Mouse (Mus musculus): ENCODE data around the gene Clec4b2. TPM values are rescaled to one million over a fixed set of nuclear protein-coding genes. Genes with fewer than 3 reads are reported as not detected.
"Not testable (repeated sequence)": the region's sequence is repeated elsewhere in the genome, so short reads cannot be mapped to it uniquely, and the experiment has no call there.

The Clec4b2 gene
- not detected for total RNA-seq (2021)
- long read RNA-seq = 0 reads

DNA sequence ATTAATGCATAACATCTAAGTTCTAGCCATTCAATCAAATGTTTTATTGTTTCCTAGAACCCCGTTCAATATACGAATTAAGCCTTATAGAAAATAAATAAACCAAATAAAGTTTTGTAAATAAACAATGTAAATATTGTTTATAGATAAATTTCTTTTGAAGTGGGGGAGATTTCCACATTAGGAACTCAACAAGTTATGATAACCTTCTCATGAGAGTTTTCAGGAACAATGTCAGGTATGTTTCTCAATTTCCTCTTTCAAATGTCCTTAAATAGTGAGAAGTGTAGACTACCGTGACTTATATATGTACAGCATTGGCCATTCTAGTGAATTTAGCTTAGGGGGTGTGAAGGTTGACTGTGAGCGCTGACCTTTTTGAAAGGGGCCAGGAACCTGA lies at the start of gene Clec4b2:
Gene Clec4b2 (plus strand): TSS at position 301 of the 400 bp plus-strand sequence.
- no peak for DNase-seq (ENCODE audit: low spot score in 2 of 2)

- no peak for DNase-seq (ENCODE audit: low spot score in 2 of 2)
These were observed 49.5 kb upstream of the Clec4b2 start for GRCm38 (mm10) chr6:123123195-123123594.

DNA sequence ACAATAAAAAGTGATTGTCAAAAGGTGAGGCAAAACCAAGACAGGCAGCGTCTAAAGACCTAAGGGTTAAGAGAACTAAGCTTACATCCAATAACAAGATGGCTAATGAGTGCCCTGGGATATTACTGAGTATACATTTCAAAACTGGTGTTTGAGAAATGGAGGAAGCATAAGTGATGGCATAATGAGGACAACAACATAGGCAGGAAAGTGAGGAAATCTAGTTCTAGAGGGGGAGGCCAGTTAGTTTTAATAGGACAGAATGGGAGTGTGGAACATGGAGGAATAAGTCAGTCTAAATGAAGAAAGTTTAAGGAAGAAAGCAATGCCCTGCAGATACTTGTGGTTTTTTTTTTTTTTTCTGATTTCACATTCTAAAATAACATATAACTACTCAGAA lies 45.5 kb upstream of the Clec4b2 start:
- no peak for DNase-seq (ENCODE audit: low spot score in 2 of 2)

GRCm38 (mm10) chr6:123137766-123138526 lies 34.7 kb upstream of the Clec4b2 start:
- not testable (repeated sequence) for DNase-seq (ENCODE audit: low spot score in 2 of 2)

- DNase-seq (ENCODE audit: low spot score in 2 of 2) = no peak
These were observed 2.6 kb upstream of the Clec4b2 start for GRCm38 (mm10) chr6:123170106-123170505.

GRCm38 (mm10) chr6:123171040-123171439 lies 1.7 kb upstream of the Clec4b2 start:
- no peak for DNase-seq (ENCODE audit: low spot score in 2 of 2)

DNA sequence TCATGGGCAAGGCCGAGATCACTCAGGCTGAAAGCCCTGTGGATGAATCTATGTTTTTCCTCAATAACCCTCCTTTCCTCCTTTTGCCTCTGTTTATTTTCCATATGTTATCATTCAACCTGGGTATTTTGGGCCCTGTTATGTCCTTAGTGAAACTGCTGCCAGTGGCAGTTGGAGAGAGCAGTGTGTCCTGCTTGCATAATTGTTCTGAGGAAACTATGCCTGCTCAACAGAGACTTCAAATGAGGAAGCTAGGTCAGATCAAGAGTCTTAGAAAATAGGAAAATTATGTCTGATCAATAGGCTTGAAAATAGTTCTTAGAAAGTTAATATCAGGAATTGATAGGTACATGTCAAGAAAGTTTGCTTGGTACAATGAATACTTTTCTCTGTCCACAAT lies 2.9 kb downstream of the Clec4b2 start:
- no peak for DNase-seq (ENCODE audit: low spot score in 2 of 2)

DNA sequence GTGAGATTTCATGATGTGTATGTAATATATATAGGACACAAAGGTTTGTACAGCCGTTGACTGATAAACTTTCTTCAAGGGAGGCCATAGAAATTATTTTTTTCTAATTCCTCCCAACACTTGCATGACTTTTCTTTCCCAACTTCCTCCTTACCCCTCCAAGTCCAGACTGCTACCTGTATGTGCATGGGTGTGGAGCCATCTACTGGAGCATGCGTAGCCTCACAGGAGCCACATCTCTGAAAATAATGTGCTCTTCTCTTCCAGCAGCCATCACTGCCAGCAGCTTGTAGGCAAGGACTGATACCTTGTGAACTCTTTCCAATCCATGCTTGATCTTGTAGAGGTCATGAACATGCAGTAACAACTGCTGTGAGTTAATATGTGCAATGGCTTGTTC lies 12.2 kb downstream of the Clec4b2 start:
- peak in 1 of 2 experiments; percentile 11 for DNase-seq (ENCODE audit: low spot score in 2 of 2)

- DNase-seq (ENCODE audit: low spot score in 2 of 2) = no peak
These were observed 34.7 kb downstream of the Clec4b2 start for GRCm38 (mm10) chr6:123207187-123208076.

DNA sequence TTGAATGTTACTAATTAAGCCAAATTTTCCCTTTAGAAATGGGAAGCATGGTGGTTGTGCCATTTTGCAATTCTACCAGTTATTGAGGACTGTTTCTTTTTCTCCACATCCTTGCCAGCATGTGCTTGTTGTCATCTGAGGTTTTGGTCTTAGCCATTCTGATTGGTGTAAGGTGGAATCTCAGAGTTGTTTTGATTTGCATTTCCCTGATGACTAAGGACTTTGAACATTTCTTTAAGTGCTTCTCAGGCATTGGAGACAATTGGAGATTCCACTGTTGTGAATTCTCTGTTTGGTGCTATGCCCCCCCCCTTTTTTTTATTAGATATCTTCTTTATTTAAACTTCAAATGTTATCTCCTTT lies 35.4 kb downstream of the Clec4b2 start:
- DNase-seq (ENCODE audit: low spot score in 2 of 2) = not testable (repeated sequence)

DNA sequence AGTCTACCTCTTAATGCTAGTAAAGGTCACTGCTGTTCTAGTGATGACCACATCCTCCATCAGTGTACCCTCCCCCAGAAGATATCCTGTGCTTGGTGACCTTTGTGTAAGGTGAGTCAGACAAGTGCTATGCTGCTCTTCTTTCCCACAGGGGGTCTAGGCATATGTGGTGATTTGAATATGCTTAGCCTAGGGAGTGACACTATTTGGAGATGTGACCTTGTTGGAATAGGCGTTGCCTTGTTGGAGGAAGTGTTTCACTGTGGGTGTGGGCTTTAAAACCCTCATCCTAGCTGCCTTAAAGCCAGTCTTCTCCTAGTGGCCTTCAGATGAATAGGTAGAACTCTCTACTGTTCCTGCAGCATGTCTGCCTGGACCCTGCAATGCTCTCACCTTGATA lies 39.0 kb downstream of the Clec4b2 start:
- no peak for DNase-seq (ENCODE audit: low spot score in 2 of 2)

- DNase-seq (ENCODE audit: low spot score in 2 of 2) = no peak
These were observed 55.0 kb downstream of the Clec4b2 start for GRCm38 (mm10) chr6:123227519-123228166.

DNA sequence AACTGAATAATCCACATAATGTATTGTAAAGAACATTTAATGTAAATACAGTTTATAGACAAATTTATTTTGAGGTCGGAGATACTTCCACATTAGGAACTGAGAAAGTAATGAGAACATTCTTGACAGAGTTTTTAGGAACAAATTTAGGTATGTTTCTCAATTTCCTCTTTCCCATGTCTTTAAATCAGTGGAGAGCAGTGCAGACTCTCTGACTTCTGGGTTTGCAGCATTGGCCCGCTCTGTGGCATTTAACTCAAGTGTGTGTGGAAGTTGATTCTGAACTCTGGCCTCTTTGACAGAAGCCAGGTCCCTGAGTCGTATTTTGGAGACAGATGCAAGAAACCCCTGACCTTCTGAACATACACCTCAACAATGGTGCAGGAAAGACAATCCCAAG lies 57.0 kb downstream of the Clec4b2 start, which contains the start of gene Clec4n:
Gene Clec4n (plus strand): TSS at position 200 of the 400 bp plus-strand sequence.
- DNase-seq (ENCODE audit: low spot score in 2 of 2) = no peak

- no peak for DNase-seq (ENCODE audit: low spot score in 2 of 2)
These were observed 58.5 kb downstream of the Clec4b2 start for GRCm38 (mm10) chr6:123231149-123231548.

- DNase-seq (ENCODE audit: low spot score in 2 of 2) = no peak
These were observed 64.9 kb downstream of the Clec4b2 start for GRCm38 (mm10) chr6:123237582-123237981.

DNA sequence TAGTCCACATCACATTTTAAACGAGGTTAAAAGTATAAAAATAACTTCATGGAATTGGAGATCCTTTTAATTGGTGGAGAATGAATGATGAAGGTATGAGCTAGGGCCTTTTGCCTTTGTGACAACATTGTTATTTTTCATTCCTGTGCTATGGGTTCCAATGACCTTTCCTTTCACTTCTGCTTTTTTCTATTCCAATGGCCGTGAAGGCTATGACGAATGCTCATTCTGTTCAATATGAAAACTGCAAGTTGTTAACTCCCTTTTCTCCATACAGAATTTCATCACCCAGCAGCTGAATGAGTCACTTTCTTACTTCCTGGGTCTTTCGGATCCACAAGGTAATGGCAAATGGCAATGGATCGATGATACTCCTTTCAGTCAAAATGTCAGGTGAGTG lies 71.5 kb downstream of the Clec4b2 start:
- DNase-seq (ENCODE audit: low spot score in 2 of 2) = no peak

DNA sequence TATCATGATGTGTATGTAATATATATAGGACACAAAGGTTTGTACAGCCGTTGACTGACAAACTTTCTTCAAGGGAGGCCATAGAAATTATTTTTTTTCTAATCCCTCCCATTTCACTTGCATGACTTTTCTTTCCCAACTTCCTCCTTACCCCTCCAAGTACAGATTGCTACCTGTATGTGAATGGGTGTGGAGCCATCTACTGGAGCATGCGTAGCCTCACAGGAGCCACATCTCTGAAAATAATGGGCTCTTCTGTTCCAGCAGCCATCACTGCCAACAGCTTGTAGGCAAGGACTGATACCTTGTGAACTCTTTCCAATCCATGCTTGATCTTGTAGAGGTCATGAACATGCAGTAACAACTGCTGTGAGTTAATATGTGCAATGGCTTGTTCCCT lies 76.2 kb downstream of the Clec4b2 start:
- not testable (repeated sequence) for DNase-seq (ENCODE audit: low spot score in 2 of 2)

DNA sequence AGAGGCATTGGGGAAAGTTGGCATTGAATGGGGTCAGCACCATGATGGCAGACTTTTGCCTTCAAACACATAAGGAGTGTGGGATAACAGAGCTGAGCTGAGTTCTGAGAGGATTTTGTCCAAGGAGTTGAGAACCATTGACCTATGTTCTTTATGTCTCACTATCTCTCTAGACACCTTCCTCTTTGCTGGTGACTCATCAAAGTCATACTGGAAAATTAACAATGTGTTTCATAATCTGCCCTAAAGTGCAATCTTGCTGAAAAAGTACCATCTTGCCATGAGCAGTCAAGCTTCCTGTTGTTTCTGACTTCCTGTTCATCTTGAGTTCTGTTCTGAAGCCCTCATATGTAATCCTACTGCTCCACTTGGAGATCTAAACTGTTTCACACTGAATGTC lies 80.0 kb downstream of the Clec4b2 start:
- DNase-seq (ENCODE audit: low spot score in 2 of 2) = no peak
